Mouse (Mus musculus) thymus, postnatal 25 days (tissue): ENCODE data around the gene Mcm2.
A peak's percentile ranks its signal among the peaks of the same experiment; 100 is the strongest.

Experiments used
- DNase-seq: peaks from one replicate; pipeline ENCODE4 v3.0.0; 2022

Mcm2 gene

DNA sequence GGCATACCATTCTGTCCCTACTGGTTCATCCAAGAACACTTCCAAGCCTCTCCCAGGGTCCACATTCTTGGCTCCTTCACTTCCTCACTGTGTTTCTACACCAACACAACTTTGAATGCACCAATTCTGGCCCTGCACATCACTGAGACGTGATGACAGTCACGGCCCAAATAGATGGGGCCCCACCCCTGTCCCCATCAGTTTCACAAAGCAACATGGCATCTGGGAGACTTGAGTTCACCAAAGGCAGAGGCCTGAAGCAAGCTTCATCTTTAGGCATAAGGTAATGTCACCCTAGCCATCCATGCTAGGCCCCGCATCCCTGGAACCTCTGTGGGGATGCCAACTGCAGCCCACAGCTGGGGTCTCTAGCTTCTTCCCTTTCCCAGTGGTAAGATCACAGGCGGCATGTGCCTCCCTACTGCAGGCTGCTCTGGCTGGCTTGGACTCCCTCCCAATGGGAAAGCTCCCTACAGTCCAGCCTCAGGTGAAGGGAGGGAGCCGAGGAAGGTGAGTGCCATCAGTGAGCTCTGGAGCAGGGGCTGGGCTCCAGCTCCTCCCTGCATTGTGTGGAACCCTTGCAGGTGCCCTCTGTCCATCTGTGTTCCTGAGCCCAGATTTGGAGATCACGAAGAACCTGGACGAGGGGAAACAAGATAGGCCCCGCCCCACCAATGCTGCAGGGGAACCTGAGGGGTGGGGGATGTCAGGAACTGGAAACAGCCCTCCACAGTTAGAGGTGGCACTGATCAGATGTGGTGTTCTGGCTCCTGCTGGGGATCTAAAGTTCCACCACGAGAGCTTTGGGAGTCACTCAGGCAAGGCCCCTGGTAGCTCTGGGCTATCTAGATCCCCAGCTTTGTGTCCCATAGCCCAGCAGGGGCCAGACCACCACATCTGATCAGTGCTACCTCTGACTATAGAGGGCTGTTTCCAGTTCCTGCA, 54.5 kb downstream of the Mcm2 start:
- no peak for DNase-seq

DNA sequence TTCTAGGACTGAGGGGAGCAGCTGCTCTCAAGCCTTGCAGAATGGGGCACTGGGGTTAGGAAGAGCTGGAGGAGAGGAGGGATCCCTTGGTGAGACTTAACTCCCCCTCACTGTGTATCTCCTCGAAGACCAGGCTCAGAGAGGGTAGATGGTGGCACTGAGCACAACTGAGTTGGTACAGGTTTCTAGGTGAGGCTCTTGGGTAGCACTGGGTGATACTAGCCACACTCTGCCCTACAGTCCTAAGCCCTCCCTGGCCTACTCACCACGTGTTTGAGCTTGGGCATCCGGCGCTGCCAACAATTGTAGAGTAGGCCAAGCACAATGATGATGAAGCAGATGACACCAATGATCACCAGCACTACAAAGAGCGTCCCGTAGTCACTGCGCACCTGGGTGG, 55.3 kb downstream of the Mcm2 start:
- DNase-seq, result no peak

DNA sequence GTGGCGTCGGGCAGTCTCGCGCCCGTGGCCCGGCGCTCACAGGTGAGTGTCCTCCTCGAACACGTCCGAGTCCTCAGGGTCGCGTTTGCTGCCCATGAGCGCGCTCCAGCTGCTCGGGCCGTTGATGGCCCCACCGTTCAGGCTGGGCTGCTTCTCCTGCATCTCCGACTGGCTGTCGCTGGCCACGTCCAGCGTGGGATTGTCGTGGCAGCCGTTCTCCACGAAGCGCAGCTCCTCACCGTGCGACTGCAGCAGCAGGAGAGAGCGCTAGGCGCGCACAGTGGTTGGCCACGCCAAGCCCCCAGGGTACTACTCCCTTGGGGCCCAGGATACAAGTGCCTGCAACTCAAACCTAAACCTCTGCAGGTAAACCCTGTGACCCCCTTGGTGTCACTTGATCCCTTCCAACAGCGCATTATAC, 55.8 kb downstream of the Mcm2 start:
- peak; percentile 38 for DNase-seq

DNA sequence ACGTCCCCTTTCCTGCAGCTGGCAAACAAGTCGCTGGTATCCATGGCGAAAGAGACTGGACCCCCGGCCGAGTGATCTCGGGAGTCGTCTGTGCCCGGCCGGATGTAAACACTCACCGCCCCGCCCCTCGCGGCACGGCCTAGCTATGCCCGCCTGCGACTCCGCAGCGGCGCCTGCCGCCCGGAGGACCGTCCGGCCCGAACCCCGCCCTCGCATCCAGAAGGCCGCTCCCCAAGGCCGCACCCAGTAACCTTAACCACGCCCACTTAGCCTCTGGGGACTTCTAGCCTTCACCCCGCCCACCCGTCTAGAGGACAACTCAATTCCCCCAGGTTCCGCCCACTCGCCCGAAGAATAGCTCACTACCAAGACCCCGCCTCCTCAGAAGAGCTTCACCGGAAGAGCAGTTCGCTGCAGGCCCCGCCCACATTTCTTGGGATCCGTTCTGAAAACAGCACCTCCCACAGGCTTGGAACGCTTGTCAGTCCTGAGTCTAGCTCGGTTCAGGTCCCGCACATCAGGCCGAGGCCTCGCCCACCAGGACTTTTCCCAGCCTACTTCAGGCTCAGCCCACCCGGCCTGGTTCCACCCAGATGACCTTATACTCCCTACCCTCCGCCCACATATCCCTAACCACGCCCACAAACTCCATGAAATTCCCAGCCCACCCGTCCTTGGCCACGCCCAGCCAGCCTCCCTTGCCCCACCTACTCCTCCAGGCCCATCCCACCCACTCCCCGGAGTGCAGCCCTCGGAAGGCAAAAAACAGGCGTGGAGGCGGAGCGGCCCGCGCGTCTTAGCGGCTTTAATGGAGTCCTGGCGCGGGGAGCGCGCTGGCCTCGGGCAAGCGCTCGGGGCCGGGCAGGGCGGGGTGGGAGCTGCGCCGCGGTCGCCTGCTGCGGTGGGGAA, 56.5 kb downstream of the Mcm2 start, which contains the start of gene Abtb1:
Gene Abtb1, minus strand, starts transcription at position 204 of the 909 bp plus-strand sequence.
- peak; percentile 95 for DNase-seq

DNA sequence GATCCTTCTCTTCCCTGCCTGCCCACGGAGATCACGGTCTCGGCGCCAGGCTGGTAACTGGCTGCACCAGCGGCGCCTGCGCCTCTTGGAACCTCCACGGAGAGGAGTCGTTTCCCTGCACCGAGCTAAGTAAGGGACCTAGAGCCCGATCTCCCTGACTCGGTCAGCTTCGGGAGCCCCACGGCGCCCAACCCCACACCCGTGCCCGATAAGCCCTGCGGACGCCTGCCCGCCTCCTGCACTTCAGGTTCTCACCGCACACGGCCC, 57.1 kb downstream of the Mcm2 start:
- DNase-seq, result no peak

DNA sequence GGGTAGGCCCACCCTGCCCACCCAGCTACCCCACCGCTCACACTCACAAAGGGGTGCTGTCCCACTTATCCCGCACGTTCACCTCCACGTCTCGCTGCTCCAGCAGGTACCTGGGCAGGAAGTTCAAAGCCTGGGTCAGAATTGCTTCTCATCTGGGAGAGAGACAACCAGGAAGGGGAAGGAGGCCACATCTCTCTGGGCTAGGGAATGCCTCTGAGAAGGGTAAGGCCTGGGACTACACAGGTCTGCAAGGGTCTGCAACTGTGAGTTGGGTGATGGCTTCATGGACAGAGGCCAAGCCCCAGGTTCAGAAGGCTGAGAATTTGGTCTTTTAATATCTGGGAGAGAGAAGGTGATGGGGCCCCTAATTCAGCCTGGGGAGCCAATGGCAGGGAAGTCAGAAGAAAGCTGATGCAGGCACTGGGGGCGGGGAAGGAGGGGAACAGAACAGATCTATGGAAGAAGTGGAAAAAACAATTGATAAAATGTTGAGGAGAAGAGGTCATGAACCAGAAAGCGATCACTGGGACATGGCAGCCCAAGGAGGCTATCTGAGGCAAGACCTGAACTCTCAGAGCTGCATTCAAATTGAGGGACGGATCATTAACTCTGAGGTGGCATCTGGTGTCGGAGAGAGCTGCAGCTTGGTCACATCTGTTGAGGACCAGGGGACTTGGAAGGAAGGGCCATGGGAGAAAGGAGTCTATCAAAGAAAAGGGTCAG, 57.6 kb downstream of the Mcm2 start:
- no peak for DNase-seq

DNA sequence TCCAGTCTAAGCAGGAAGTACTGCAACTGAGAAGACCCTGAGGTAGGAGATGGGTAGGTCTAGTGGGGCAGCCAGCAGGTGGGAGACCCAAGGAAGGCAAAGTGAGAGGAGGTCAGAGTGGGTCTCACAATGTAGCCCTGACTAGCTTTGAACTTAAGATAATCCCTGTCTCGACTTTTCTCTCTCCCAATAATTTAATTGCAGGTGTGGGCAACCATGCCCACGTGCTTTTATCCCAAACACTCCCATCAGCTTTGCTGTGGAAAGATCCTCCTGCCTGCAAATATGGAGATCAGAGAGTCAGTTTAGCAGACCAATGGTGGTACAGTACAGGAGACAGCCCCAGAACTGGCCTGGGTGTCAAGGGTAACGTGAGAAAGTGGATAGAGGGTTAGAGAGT, 58.4 kb downstream of the Mcm2 start:
- no peak for DNase-seq

DNA sequence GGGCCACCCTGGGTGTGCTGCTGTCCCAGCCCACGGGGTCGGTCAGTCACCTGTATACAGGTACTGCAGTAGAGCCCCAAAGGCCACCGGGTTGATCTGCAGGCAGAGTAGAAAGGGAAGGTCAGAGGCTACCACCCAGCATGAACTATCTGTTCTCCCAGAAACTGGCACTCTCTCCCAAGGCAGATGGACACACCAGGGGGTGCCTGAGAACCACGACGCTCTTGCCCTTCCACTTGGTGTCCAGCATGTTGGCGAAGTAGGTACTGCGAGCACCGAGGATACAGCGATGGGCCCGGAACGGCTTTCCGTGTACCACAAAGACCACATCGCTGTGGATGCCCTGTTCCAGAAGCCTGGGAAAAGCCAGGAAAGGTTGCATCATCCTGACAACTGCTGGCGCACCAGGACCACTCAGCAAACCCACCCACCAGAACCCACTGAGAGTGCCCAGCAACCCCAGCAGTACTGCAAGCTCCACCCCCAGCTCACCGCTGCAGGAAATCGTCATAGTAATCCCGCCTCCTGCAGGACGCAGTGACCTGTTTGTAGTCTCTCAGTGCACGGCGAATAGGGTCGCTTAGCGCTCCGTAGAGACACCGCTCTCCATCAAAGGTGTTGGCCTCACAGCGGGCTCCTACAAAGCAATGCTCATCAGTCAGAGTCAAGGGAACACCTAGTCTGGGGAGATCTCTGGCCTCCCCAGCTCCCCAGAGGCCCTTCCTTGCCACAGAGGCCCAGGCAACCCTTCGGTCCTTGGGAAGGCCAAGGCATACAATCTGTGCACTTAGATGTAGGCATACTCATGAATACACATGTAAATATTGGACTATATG, 59.2 kb downstream of the Mcm2 start:
- no peak for DNase-seq

DNA sequence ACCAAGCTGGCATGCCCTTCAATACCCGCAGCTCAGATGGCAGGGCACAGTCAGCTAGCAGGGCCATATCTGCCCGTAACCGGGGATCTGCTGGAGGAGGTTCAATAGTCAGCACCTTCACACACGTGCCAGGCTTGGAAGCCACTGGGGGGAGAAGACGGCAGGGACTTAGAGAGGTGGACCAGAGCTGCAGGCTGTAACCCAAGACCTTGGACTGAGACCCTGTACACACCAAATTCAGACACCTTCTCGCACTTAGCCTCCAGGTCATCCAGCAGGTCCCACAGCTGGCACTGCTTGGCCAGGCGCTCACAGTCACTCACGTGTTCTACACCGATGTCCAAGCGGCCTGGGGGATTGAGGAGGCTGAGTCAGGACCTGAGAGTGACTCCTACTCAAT, 60.0 kb downstream of the Mcm2 start:
- DNase-seq, result no peak

DNA sequence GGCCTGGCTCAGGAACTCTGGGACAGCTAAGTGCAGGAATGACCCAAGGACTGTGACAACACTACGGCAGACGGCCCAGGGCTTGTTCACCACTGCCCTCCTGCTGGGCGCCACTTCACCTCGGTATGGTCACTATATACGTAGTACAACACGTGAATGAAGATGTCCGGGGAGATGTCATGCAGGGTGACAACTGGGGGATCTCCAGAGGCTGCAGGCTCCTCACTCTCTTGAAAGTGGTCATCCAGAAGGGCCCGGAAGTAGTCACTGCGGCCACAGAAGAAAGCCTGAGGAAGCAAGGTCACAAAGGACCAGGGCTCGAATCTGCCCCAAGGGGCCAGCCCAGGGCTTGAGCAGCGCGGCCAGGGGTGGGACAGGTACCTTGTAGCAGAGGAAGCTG, 60.6 kb downstream of the Mcm2 start:
- DNase-seq, result no peak

DNA sequence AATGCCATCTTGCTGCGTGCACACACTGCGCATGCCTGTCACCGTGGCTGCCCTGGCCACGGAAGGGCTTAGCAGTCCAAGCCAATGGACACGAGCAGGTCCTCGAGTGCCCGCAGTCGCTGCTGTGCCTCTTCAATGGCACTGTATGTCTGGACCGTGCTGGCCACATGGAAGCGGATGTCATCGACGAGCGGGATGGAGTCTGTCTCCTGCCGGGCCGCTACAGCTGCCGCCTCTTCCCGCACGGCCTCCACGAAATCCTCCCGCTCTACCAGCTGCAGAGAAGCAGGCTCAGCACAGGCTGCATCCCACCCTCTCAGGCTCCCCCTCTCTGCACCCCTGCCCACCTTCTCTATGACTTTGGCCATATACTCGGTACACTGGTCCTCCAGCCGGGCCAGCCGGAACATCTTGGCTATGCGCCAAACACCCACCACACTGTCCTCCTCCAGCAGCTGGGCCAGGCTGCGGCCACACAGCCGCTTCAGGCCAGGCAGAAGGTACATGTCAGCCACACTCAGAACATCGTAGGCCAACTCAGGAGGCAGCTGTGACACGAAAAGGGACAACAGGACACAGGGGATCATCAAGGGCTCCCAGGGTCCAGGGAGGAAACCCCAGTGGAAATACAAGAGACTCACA, 62.3 kb downstream of the Mcm2 start:
- DNase-seq, result no peak

DNA sequence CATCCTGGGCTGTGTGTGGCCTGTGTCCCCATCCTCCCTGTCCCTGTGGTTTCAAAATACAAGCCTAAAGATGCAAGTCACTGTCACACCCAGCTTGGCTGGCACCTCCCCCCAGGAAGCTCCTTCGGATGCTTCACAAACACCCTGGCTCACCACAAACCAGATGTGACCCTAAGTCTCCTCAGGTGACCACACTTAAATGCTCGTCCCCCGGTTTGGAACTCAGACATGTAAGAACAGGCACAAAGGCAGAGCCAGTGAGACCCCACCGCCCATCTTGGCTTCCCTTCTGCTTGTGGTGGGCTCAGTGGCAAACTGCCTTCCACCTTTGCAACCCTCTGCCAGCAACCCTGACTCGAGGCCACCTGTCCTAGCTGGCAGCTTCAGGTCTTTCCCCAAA, 63.5 kb downstream of the Mcm2 start:
- peak; percentile 31 for DNase-seq
